Mouse (Mus musculus) bone marrow, adult 2 months (tissue): Measurements from ENCODE around the gene Sox13.

Source experiments
- CTCF ChIP-seq: fragments of 200-500 bp; IDR thresholded peaks from 2 replicates; pipeline ENCODE4 v1.5.1; 2011; ENCODE audit warnings: low read length, control low read depth; ENCODE audit not compliant: control insufficient read depth, insufficient read depth
- POLR2A ChIP-seq: fragments of 200-500 bp; IDR thresholded peaks from 2 replicates; pipeline ENCODE4 v1.6.1; 2011; ENCODE audit warnings: low read depth, mild to moderate bottlenecking, control low read depth, low read length, borderline replicate concordance; ENCODE audit not compliant: control insufficient read depth

- no peak for TF ChIP-seq POLR2A
- no peak for TF ChIP-seq CTCF
Observed at GRCm38 (mm10) chr1:133424547-133425140, 467 bp upstream of the Sox13 start.
